Mouse (Mus musculus) kidney, adult 11 months (tissue): ENCODE measurements around the gene Eif4g3.

Source experiments
- DNase-seq: peaks from one replicate; pipeline ENCODE4 v3.0.0; 2022

Gene Eif4g3

DNA sequence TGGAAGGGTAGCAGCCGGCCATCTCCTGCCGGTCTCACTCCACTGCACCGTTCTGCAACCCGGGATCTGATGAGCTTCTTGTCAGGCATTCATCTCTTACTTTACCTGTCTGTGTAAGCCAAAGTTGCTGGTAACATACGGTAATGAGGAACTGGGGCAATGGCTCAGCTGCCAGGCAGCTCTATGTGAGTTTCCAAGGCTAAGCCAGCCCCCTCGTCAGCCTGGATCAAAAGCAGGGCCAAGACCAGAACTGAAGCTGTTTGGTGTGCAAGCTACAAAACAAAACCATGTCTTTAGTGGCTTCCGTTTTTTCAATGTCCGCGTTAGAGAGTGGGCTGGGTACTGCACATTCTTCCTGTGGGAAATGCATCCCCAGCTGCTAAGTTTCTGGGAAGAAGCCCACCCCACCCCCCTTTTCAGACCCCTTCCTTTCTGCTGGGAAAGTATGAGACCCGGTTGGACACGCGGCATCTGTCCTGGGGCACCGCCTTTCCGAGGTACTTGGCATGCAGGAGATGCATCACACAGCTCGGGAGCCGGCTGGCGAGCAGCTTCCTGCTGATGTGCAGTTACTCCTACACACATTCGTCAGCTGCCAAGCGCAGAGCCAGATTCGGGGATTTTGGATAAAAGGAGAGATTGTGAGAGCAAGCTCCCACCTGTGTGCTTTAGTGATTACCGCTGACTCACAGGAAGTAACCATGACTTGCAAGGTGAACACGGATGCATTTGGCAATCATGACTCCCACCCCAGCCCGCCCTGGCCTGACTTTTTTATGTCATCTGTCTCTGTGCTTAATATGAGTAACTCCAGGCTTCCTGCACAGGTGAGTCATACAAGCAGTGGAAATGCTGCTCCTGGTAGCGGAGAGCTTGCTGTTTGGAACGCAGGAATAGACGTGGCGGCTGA, 254.2 kb downstream of the Eif4g3 start:
- DNase-seq, result no peak

DNA sequence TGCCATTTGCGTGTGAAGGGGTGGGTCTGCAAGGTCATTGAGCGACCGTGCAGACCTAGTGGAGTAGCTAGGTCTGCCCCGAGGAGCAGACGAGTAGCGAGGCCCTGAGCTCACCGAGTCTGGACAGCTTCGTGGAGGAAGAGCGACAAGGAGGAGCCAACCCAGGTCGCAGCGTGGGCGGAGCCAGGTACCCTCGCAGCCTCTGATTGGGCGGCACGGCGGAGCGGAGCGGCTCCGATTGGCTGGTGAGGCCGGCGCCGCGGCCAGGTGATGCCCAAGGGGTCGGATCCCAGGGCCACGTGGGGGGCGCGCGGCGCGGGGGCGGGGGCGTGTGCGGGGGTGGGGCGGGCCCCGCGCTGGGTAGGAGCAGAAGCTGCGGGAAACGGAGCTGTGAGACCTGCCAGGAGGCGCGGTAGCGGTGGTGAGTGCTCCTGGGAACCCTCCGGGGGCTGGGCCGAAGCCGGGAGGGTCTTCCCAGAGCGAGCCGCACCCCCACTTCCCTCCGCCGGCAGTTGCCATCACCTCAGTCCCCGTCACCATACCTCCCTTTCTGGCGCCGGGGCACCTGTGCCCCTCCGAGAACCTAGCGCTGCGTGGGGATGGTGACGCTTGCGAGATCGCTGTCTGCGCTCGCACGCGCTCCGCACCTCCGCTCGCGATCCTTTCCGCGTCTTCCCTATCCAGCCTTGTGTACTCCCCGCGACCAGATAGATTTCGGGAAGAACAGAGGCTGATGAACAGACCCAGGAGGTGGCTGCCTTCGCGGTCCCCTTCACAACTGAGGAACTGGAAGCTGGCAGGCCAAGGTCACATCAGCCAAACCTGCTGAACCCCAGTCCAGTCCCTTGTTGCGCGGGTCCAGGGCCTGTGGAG, 257.5 kb downstream of the Eif4g3 start, which contains the start of the genes Sh2d5 and Kif17:
Gene Sh2d5 (plus strand): TSS at position 316 of the 873 bp plus-strand sequence.
Gene Kif17 (plus strand): TSS at position 348 of the 873 bp plus-strand sequence.
- peak; percentile 65 for DNase-seq

DNA sequence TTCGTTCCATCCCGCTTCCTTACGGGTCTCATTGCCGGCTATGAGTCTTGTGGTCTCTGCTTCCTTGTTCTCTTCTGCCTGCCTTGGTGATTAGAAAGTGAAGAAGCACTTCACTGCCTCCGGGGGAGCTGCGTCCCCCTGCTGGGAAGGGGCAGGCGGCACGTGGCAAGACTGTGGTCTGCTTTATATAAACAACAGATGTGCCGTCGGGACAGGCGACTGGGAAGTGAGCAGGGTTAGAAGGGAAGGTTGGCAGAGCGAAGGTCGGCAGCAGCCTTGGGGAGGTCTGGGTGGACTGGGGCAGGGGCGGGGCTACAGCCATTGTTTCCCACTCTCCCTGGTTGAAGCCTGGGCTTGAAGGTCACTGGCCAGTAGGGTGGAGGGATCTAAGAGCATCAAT, 259.0 kb downstream of the Eif4g3 start:
- no peak for DNase-seq

DNA sequence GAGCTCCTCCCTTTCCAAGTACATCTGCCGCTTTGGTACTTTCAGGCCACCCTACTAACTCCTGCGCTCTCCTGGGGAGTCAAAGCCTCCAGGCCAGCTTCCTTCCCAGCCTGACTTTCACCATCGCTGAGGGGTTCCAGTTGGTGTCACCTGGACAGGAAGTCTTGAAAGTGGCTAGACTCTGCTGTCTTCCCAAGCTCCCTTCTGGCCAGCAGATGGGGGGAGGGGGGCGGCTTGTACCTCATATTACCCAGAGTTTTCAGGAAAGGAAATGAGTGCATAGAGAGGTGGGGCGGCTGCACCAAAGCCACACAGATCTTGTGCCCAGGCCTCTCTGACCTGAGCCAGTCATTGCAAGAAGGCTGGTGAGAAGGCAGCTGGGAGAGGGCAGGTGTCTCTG, 259.4 kb downstream of the Eif4g3 start:
- DNase-seq, result no peak

DNA sequence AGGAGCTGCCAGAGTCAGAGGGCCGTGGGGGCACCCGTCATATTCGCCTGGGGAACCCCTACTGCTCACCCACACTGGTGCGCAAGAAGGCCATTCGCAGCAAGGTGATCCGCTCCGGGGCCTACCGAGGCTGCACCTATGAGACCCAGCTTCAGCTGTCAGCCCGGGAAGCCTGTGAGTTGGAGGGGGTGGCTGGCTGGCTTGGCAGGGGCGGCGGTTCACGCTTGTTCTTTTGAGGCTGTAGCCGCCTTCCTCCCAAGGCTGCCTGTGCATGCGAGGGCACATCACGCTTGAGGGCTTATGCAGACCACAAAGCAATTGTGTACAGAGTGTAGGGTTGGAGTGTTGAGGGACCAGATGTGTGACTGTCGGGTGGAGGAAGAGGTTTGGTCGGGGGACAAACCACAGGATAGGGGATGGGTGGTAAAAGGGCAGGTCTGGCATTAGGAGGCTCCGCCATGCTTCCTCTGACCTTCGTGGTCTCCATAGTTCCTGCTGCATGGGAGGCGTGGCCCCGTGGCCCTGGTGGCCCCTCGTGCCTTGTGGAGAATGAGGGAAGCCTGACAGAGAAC, 264.4 kb downstream of the Eif4g3 start:
- DNase-seq, result no peak
